Mouse (Mus musculus): ENCODE measurements around the gene Gm21738.
"Not testable (repeated sequence)": the region's sequence is repeated elsewhere in the genome, so short reads cannot be mapped to it uniquely, and the experiment has no call there.

The Gm21738 gene

DNA sequence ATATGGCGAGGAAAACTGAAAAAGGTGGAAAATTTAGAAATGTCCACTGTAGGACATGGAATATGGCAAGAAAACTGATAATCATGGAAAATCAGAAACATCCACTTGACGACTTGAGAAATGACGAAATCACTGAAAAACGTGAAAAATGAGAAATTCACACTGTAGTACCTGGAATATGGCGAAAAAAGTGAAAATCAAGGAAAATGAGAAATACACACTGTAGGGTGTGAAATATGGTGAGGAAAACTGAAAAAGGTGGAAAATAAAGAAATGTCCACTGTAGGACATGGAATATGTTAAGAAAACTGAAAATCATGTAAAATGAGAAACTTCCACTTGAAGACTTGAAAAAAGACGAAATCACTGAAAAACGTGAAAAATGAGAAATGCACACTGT lies at the start of gene Gm21738:
Gm21738 (minus strand) TSS at position 101 of the 400 bp plus-strand sequence.
- DNase-seq (ENCODE audit: low read depth, low spot score): not testable (repeated sequence)

DNA sequence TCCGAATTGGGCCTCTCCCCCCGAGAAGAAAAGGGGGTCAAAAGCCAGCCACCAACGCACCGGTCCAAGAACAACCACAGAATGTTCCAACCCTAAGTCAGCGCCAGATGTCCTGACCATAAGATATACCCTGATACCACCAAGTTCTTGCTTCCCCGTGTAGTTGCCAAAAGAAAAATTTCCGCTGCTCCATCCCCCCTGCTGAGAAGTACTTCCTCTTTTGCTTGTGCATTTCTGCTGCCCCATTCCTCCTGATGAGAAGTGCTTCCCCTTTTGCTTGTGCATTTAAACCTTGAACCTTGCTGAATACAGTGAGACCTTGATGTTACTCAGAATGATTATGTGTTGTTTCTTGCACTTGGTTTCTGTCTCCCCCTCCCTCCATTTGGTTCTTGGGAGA lies 35.0 kb downstream of the Gm21738 start:
- DNase-seq (ENCODE audit: low read depth, low spot score): not testable (repeated sequence)
